35 mouse cellular contexts compared by ENCODE assay signal in genomic region chr3:123713120-123713519, GRCm38 (mm10). TPM values are rescaled to one million over a fixed set of nuclear protein-coding genes. Genes with fewer than 3 reads are reported as not detected.
"Had no signal": no experiment of that assay in that cellular context is flagged by ENCODE, and none has a peak within 500 bp of the region (broad histone marks: within the 10 kb centered on the region; RNA-seq: fewer than 3 reads in every experiment).

No protein-coding gene starts in this region.

- H3K27ac ChIP-seq: heart, embryonic 13.5 days; heart, embryonic 15.5 days; hindbrain, embryonic 10.5 days; hindbrain, embryonic 12.5 days; hindbrain, embryonic 13.5 days; hindbrain, embryonic 14.5 days; hindbrain, embryonic 15.5 days; hindbrain, postnatal 0 days; intestine, embryonic 15.5 days; kidney, embryonic 15.5 days; kidney, postnatal 0 days; layer of hippocampus, adult 2 months; left cerebral cortex, adult 2 months had no signal

- ATAC-seq: hindbrain, embryonic 16.5 days; hindbrain, postnatal 0 days; inflammation-experienced regulatory T-cells, adult 6 months; intestine, embryonic 15.5 days; intestine, embryonic 16.5 days; intestine, postnatal 0 days had no signal

- H3K36me3 ChIP-seq: heart, embryonic 12.5 days; heart, embryonic 13.5 days; heart, embryonic 15.5 days; hindbrain, embryonic 10.5 days; hindbrain, embryonic 12.5 days; hindbrain, embryonic 13.5 days; hindbrain, embryonic 15.5 days; intestine, embryonic 15.5 days; kidney, embryonic 15.5 days had no signal

- H3K4me3 ChIP-seq: heart, embryonic 12.5 days; heart, embryonic 13.5 days; heart, embryonic 15.5 days; hindbrain, embryonic 10.5 days; hindbrain, embryonic 12.5 days; hindbrain, embryonic 13.5 days; hindbrain, embryonic 15.5 days; intestine, embryonic 15.5 days; kidney, embryonic 15.5 days; layer of hippocampus, adult 2 months; left cerebral cortex, adult 2 months had no signal

- H3K9me3 ChIP-seq: heart, embryonic 12.5 days; heart, embryonic 13.5 days; heart, embryonic 15.5 days; hindbrain, embryonic 10.5 days; hindbrain, embryonic 12.5 days; hindbrain, embryonic 13.5 days; hindbrain, embryonic 15.5 days; intestine, embryonic 15.5 days; kidney, embryonic 15.5 days had no signal

- DNase-seq: heart, postnatal 10 days; heart, postnatal 14 days; heart, postnatal 36 days; heart, postnatal 4 days; kidney, adult 11 months; kidney, adult 18-20 months; kidney, adult 2 months; kidney, adult 8-10 months; kidney, adult 9 months; kidney, postnatal 10 days; kidney, postnatal 14 days; kidney, postnatal 25 days; kidney, postnatal 36 days; kidney, postnatal 4 days; layer of hippocampus, adult 9-11 months; layer of hippocampus, postnatal 36 days had no signal

- H3K9ac ChIP-seq: heart, embryonic 12.5 days; heart, embryonic 13.5 days; heart, embryonic 15.5 days; hindbrain, embryonic 12.5 days; hindbrain, embryonic 13.5 days; hindbrain, embryonic 14.5 days; hindbrain, embryonic 15.5 days; intestine, embryonic 15.5 days; kidney, embryonic 15.5 days had no signal

- H3K27me3 ChIP-seq: heart, embryonic 12.5 days; heart, embryonic 13.5 days; heart, embryonic 15.5 days; hindbrain, embryonic 12.5 days; hindbrain, embryonic 13.5 days; hindbrain, embryonic 15.5 days; intestine, embryonic 15.5 days; kidney, embryonic 15.5 days had no signal

- H3K4me2 ChIP-seq: heart, embryonic 12.5 days; heart, embryonic 13.5 days; heart, embryonic 15.5 days; hindbrain, embryonic 12.5 days; hindbrain, embryonic 13.5 days; hindbrain, embryonic 14.5 days; hindbrain, embryonic 15.5 days; intestine, embryonic 15.5 days; kidney, embryonic 15.5 days had no signal

- H3K4me1 ChIP-seq: heart, embryonic 12.5 days; heart, embryonic 13.5 days; hindbrain, embryonic 10.5 days; hindbrain, embryonic 12.5 days; hindbrain, embryonic 13.5 days; hindbrain, embryonic 15.5 days; intestine, embryonic 15.5 days; kidney, embryonic 15.5 days had no signal

RNA-seq across cellular contexts. Expression of gene Ndst3, which starts 22.5 kb away (rescaled TPM):
- total RNA-seq: hematopoietic stem cell, adult 5-6 weeks had no signal
- polyA plus RNA-seq: inflammation-experienced regulatory T-cells, adult 6 months had no signal
